Mouse (Mus musculus) kidney, embryonic 16.5 days (tissue): Measurements from ENCODE around the gene Jrkl. TPM values are rescaled to one million over a fixed set of nuclear protein-coding genes. Genes with fewer than 3 reads are reported as not detected.

ENCODE experiments used
- ATAC-seq: fragments of 200-750 bp; cut with Nextera tagmentation; 2 replicates; pipeline ENCODE4 v1.8.0; 2017; ENCODE audit warnings: moderate TSS enrichment; ENCODE audit not compliant: low FRiP score, low TSS enrichment
- H3K27ac ChIP-seq: fragments of 300-500 bp; sonication (generic); 2 replicates; pipeline ENCODE4 v1.5.1; 2014; ENCODE audit warnings: low read length
- H3K27me3 ChIP-seq: fragments of 300-500 bp; sonication (generic); 2 replicates; pipeline ENCODE4 v1.6.1; 2014; ENCODE audit warnings: low read length, control low read depth, mixed read lengths; ENCODE audit not compliant: insufficient read depth
- H3K36me3 ChIP-seq: fragments of 300-500 bp; sonication (generic); 2 replicates; pipeline ENCODE4 v1.6.1; 2014; ENCODE audit warnings: low read length, control low read depth, mixed read lengths; ENCODE audit not compliant: insufficient read depth
- H3K4me1 ChIP-seq: fragments of 300-500 bp; sonication (generic); 2 replicates; pipeline ENCODE4 v1.6.1; 2014; ENCODE audit warnings: low read length, control low read depth, mixed read lengths; ENCODE audit not compliant: insufficient read depth
- H3K4me2 ChIP-seq: fragments of 300-500 bp; sonication (generic); replicated peaks from 2 replicates; pipeline ENCODE4 v1.6.1; 2014; ENCODE audit warnings: low read depth, low read length
- H3K4me3 ChIP-seq: fragments of 300-500 bp; sonication (generic); 2 replicates; pipeline ENCODE4 v1.5.1; 2014; ENCODE audit warnings: mild to moderate bottlenecking, low read length
- H3K9ac ChIP-seq: fragments of 300-500 bp; sonication (generic); replicated peaks from 2 replicates; pipeline ENCODE4 v1.6.1; 2014; ENCODE audit warnings: low read length
- H3K9me3 ChIP-seq: fragments of 300-500 bp; sonication (generic); 2 replicates; pipeline ENCODE4 v1.6.1; 2016; ENCODE audit warnings: low read length, control low read depth
- WGBS: fragments of 180-500 bp; shearing (Covaris S2); extraction: QIAGEN DNeasy Blood & Tissue Kit; methylation state at CpG from one replicate; pipeline ENCODE4 v1.1.7; 2014; 5-methylcytosine and 5-hydroxymethylcytosine counted together
- polyA plus RNA-seq: library from polyadenylated mRNA; unstranded; fragments of >200 nt; fragmentation: Nextera tagmentation; extraction: Ambion mirVana; gene quantifications from 2 replicates; pipeline ENCODE4 v1.2.1, GENCODE M21; 2015

Gene Jrkl
- polyA plus RNA-seq, 1 experiment from 2014 or later, result 7.8 TPM

GRCm38 (mm10) chr9:13231545-13232216 lies 13.9 kb downstream of the Jrkl start:
- H3K9me3 ChIP-seq, result peaks cover 8% of the 10 kb centered on the region
- peaks cover 7% of the 10 kb centered on the region for H3K4me1 ChIP-seq
- H3K27ac ChIP-seq, result no peak overlapping the region
- ATAC-seq, result peak; percentile 67; the same call in 1 of the 2 replicates
- WGBS, result 19% methylated on average over 5 of the region's 5 CpGs
- no peak overlapping the region for H3K4me3 ChIP-seq
- H3K4me2 ChIP-seq, result no peak overlapping the region
- H3K27me3 ChIP-seq, result no peaks in the 10 kb centered on the region
- no peaks in the 10 kb centered on the region for H3K36me3 ChIP-seq
- H3K9ac ChIP-seq, result no peak overlapping the region

- WGBS, result 12% methylated on average over 4 of the region's 4 CpGs
- peaks cover 7% of the 10 kb centered on the region for H3K4me1 ChIP-seq
- no peak overlapping the region for H3K4me3 ChIP-seq
- no peaks in the 10 kb centered on the region for H3K36me3 ChIP-seq
- no peaks in the 10 kb centered on the region for H3K27me3 ChIP-seq
- no peak overlapping the region for H3K27ac ChIP-seq
- peaks cover 8% of the 10 kb centered on the region for H3K9me3 ChIP-seq
- no peak overlapping the region for H3K4me2 ChIP-seq
- ATAC-seq, result no peak; the same call in 1 of the 2 replicates
- H3K9ac ChIP-seq, result no peak overlapping the region
Observed at GRCm38 (mm10) chr9:13230553-13230952, 15.1 kb downstream of the Jrkl start.

GRCm38 (mm10) chr9:13225872-13226271 lies 19.8 kb downstream of the Jrkl start:
- H3K9me3 ChIP-seq, result peaks cover 8% of the 10 kb centered on the region
- no peaks in the 10 kb centered on the region for H3K27me3 ChIP-seq
- H3K4me1 ChIP-seq, result peaks cover 6% of the 10 kb centered on the region
- H3K36me3 ChIP-seq, result no peaks in the 10 kb centered on the region
- no peak overlapping the region for H3K4me3 ChIP-seq
- no peak overlapping the region for H3K27ac ChIP-seq
- H3K9ac ChIP-seq, result no peak overlapping the region
- ATAC-seq, result no peak
- no peak overlapping the region for H3K4me2 ChIP-seq
- 89% methylated on average over 1 of the region's 1 CpGs for WGBS

- no peaks in the 10 kb centered on the region for H3K4me1 ChIP-seq
- no peaks in the 10 kb centered on the region for H3K27me3 ChIP-seq
- ATAC-seq, result no peak
- WGBS, result 77% methylated on average over 2 of the region's 2 CpGs
- H3K4me2 ChIP-seq, result no peak overlapping the region
- H3K4me3 ChIP-seq, result no peak overlapping the region
- no peaks in the 10 kb centered on the region for H3K9me3 ChIP-seq
- no peaks in the 10 kb centered on the region for H3K36me3 ChIP-seq
- no peak overlapping the region for H3K9ac ChIP-seq
- no peak overlapping the region for H3K27ac ChIP-seq
Observed at GRCm38 (mm10) chr9:13206369-13206768, 39.3 kb downstream of the Jrkl start.

- H3K4me1 ChIP-seq, result no peaks in the 10 kb centered on the region
- H3K27me3 ChIP-seq, result no peaks in the 10 kb centered on the region
- no peak overlapping the region for H3K27ac ChIP-seq
- no peaks in the 10 kb centered on the region for H3K36me3 ChIP-seq
- no peak for ATAC-seq
- 90% methylated on average over 5 of the region's 5 CpGs for WGBS
- H3K4me2 ChIP-seq, result no peak overlapping the region
- H3K9me3 ChIP-seq, result no peaks in the 10 kb centered on the region
- H3K4me3 ChIP-seq, result no peak overlapping the region
- no peak overlapping the region for H3K9ac ChIP-seq
Observed at GRCm38 (mm10) chr9:13203681-13204080, 41.9 kb downstream of the Jrkl start.

- Histone ChIP-seq H3K4me1 (no peaks in the 10 kb centered on the region), H3K4me3 (no peak overlapping the region), H3K9ac (no peak overlapping the region), H3K27ac (no peak overlapping the region), H3K27me3 (no peaks in the 10 kb centered on the region), H3K36me3 (no peaks in the 10 kb centered on the region), H3K9me3 (no peaks in the 10 kb centered on the region), H3K4me2 (no peak overlapping the region)
- no peak for ATAC-seq
- WGBS, result 81% methylated on average over 1 of the region's 1 CpGs
Observed at GRCm38 (mm10) chr9:13203109-13203508, 42.5 kb downstream of the Jrkl start.

GRCm38 (mm10) chr9:13200079-13200478 lies 45.5 kb downstream of the Jrkl start:
- no peaks in the 10 kb centered on the region for H3K4me1 ChIP-seq
- H3K36me3 ChIP-seq, result no peaks in the 10 kb centered on the region
- H3K9me3 ChIP-seq, result no peaks in the 10 kb centered on the region
- 63% methylated on average over 3 of the region's 3 CpGs for WGBS
- H3K27me3 ChIP-seq, result no peaks in the 10 kb centered on the region
- no peak overlapping the region for H3K9ac ChIP-seq
- no peak overlapping the region for H3K27ac ChIP-seq
- no peak for ATAC-seq
- no peak overlapping the region for H3K4me2 ChIP-seq
- no peak overlapping the region for H3K4me3 ChIP-seq

GRCm38 (mm10) chr9:13195762-13196161 lies 49.9 kb downstream of the Jrkl start:
- H3K9ac ChIP-seq, result no peak overlapping the region
- H3K27me3 ChIP-seq, result no peaks in the 10 kb centered on the region
- H3K27ac ChIP-seq, result no peak overlapping the region
- no peaks in the 10 kb centered on the region for H3K4me1 ChIP-seq
- no peak overlapping the region for H3K4me3 ChIP-seq
- H3K9me3 ChIP-seq, result no peaks in the 10 kb centered on the region
- 0 out of 2 replicates have a peak, but pooled peaks have one; percentile 59 for ATAC-seq
- WGBS, result 6% methylated on average over 7 of the region's 7 CpGs
- no peaks in the 10 kb centered on the region for H3K36me3 ChIP-seq
- no peak overlapping the region for H3K4me2 ChIP-seq

GRCm38 (mm10) chr9:13195268-13195667 lies 50.4 kb downstream of the Jrkl start:
- Histone ChIP-seq H3K9ac (no peak overlapping the region), H3K4me3 (no peak overlapping the region), H3K27ac (no peak overlapping the region), H3K36me3 (no peaks in the 10 kb centered on the region), H3K9me3 (no peaks in the 10 kb centered on the region), H3K4me1 (no peaks in the 10 kb centered on the region), H3K4me2 (no peak overlapping the region), H3K27me3 (no peaks in the 10 kb centered on the region)
- WGBS, result 1% methylated on average over 4 of the region's 4 CpGs
- peak; percentile 69; the same call in 1 of the 2 replicates for ATAC-seq

GRCm38 (mm10) chr9:13194619-13195018 lies 51.0 kb downstream of the Jrkl start:
- H3K9ac ChIP-seq, result no peak overlapping the region
- H3K4me3 ChIP-seq, result no peak overlapping the region
- no peak overlapping the region for H3K27ac ChIP-seq
- no peak overlapping the region for H3K4me2 ChIP-seq
- H3K9me3 ChIP-seq, result no peaks in the 10 kb centered on the region
- H3K4me1 ChIP-seq, result no peaks in the 10 kb centered on the region
- 81% methylated on average over 4 of the region's 4 CpGs for WGBS
- H3K36me3 ChIP-seq, result no peaks in the 10 kb centered on the region
- no peaks in the 10 kb centered on the region for H3K27me3 ChIP-seq
- ATAC-seq, result no peak
